Mouse (Mus musculus) neural tube, embryonic 14.5 days (tissue): ENCODE data around the gene Kif26b. TPM values are rescaled to one million over a fixed set of nuclear protein-coding genes. Genes with fewer than 3 reads are reported as not detected.

Experiments used
- ATAC-seq: fragments of 200-750 bp; cut with Nextera tagmentation; 2 replicates; pipeline ENCODE4 v1.8.0; 2017; ENCODE audit warnings: low read depth, mild to moderate bottlenecking, moderate TSS enrichment, moderate library complexity
- H3K27ac ChIP-seq: fragments of 300-500 bp; sonication (generic); 2 replicates; pipeline ENCODE4 v1.5.1; 2014; ENCODE audit warnings: low read depth, mild to moderate bottlenecking, control low read depth, low read length, moderate library complexity, mixed read lengths
- H3K27me3 ChIP-seq: fragments of 300-500 bp; sonication (generic); 2 replicates; pipeline ENCODE4 v1.6.1; 2014; ENCODE audit warnings: low read length; ENCODE audit not compliant: control insufficient read depth, insufficient read depth
- H3K36me3 ChIP-seq: fragments of 300-500 bp; sonication (generic); 2 replicates; pipeline ENCODE4 v1.6.1; 2014; ENCODE audit warnings: low read length, mixed read lengths; ENCODE audit not compliant: control insufficient read depth, insufficient read depth
- H3K4me1 ChIP-seq: fragments of 300-500 bp; sonication (generic); 2 replicates; pipeline ENCODE4 v1.6.1; 2014; ENCODE audit warnings: low read length; ENCODE audit not compliant: control insufficient read depth, insufficient read depth
- H3K4me2 ChIP-seq: fragments of 300-500 bp; sonication (generic); 2 replicates; pipeline ENCODE4 v1.6.1; 2014; ENCODE audit warnings: mild to moderate bottlenecking, low read depth, low read length, control low read depth
- H3K4me3 ChIP-seq: fragments of 300-500 bp; sonication (generic); 2 replicates; pipeline ENCODE4 v1.5.1; 2014; ENCODE audit warnings: low read depth, low read length, control low read depth, mixed read lengths
- H3K9ac ChIP-seq: fragments of 300-500 bp; sonication (generic); replicated peaks from 2 replicates; pipeline ENCODE4 v1.6.1; 2014; ENCODE audit warnings: low read depth, mild to moderate bottlenecking, control low read depth, low read length, mixed read lengths
- H3K9me3 ChIP-seq: fragments of 300-500 bp; sonication (generic); 2 replicates; pipeline ENCODE4 v1.6.1; 2016; ENCODE audit warnings: low read length; ENCODE audit not compliant: control insufficient read depth
- WGBS: fragments of 180-500 bp; shearing (Covaris S2); extraction: QIAGEN DNeasy Blood & Tissue Kit; methylation state at CpG from one replicate; pipeline ENCODE4 v1.1.7; 2014; 5-methylcytosine and 5-hydroxymethylcytosine counted together
- polyA plus RNA-seq: library from polyadenylated mRNA; unstranded; fragments of >200 nt; fragmentation: Nextera tagmentation; extraction: Ambion mirVana; gene quantifications from 2 replicates; pipeline ENCODE4 v1.2.1, GENCODE M21; 2014

Gene Kif26b
- polyA plus RNA-seq, 1 experiment from 2014 or later: 18.5 TPM

GRCm38 (mm10) chr1:178770626-178771362, 241.9 kb downstream of the Kif26b start:
- Histone ChIP-seq H3K9me3 (no peaks in the 10 kb centered on the region), H3K27ac (no peak overlapping the region), H3K4me1 (no peaks in the 10 kb centered on the region), H3K9ac (no peak overlapping the region), H3K36me3 (no peaks in the 10 kb centered on the region), H3K4me3 (no peak overlapping the region), H3K27me3 (no peaks in the 10 kb centered on the region), H3K4me2 (no peak overlapping the region)
- peak; percentile 28; the same call in 1 of the 2 replicates for ATAC-seq
- 55% methylated on average over 6 of the region's 7 CpGs for WGBS

- Histone ChIP-seq H3K9me3 (no peaks in the 10 kb centered on the region), H3K9ac (no peak overlapping the region), H3K27ac (no peak overlapping the region), H3K27me3 (no peaks in the 10 kb centered on the region), H3K4me1 (no peaks in the 10 kb centered on the region), H3K4me2 (no peak overlapping the region), H3K36me3 (no peaks in the 10 kb centered on the region), H3K4me3 (no peak overlapping the region)
- ATAC-seq: no peak
- 33% methylated on average over 2 of the region's 2 CpGs for WGBS
Measured at GRCm38 (mm10) chr1:178779742-178780141, 250.8 kb downstream of the Kif26b start.

DNA sequence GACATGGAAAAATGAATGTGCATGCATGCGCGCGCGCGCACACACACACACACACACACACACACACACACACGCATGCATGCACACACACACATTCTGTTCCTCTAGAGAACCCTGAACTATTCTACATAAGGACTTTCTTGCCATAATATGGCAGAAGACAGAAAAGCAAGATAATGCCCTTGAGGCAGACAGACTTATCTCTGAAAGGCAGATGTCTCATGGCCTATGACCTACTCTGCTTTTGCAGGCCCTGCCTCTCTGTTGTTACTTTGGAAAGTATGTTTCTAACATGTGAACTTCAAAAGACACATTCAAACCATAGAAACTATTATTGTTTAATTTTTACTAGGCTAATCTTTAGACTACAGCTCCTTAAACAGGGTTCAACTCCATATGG, 255.1 kb downstream of the Kif26b start:
- no peaks in the 10 kb centered on the region for H3K4me1 ChIP-seq
- no peaks in the 10 kb centered on the region for H3K9me3 ChIP-seq
- H3K27ac ChIP-seq: no peak overlapping the region
- H3K9ac ChIP-seq: no peak overlapping the region
- no peak overlapping the region for H3K4me3 ChIP-seq
- WGBS: 98% methylated on average over 6 of the region's 6 CpGs
- H3K4me2 ChIP-seq: no peak overlapping the region
- H3K36me3 ChIP-seq: no peaks in the 10 kb centered on the region
- no peaks in the 10 kb centered on the region for H3K27me3 ChIP-seq
- no peak for ATAC-seq

- 60% methylated on average over 1 of the region's 1 CpGs for WGBS
- ATAC-seq: no peak
Measured at GRCm38 (mm10) chr1:178791266-178791665, 262.3 kb downstream of the Kif26b start.

DNA sequence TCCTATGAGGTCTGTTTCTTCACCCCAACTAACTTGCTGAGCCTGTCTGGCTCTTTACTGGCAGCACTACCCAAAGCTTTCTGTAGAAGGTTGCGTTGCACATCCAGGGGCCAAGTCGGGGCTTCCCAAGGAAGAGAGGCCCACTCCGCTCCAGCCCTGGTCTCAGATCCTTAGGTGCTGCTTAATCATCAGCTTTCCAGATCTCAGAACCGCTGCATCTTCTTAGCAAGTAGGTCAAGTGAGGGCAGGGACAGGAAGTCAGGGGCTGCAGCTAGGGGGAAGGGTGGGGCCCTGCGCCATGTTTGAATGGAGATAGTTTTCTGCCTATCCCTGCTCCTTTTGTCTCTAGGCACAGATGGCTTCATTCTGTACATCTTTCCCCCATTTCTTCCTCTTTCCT, 263.8 kb downstream of the Kif26b start:
- Histone ChIP-seq H3K4me2 (no peak overlapping the region), H3K4me3 (no peak overlapping the region), H3K9ac (no peak overlapping the region), H3K27me3 (no peaks in the 10 kb centered on the region), H3K27ac (no peak overlapping the region), H3K9me3 (no peaks in the 10 kb centered on the region), H3K4me1 (no peaks in the 10 kb centered on the region), H3K36me3 (no peaks in the 10 kb centered on the region)
- 88% methylated on average over 5 of the region's 5 CpGs for WGBS
- no peak for ATAC-seq

More at GRCm38 (mm10) chr1:178791266-178791665, 262.3 kb downstream of the Kif26b start:
- Histone ChIP-seq H3K4me2 (no peak overlapping the region), H3K27me3 (no peaks in the 10 kb centered on the region), H3K27ac (no peak overlapping the region), H3K4me1 (no peaks in the 10 kb centered on the region), H3K9ac (no peak overlapping the region), H3K36me3 (no peaks in the 10 kb centered on the region), H3K4me3 (no peak overlapping the region), H3K9me3 (no peaks in the 10 kb centered on the region)

- Histone ChIP-seq H3K36me3 (no peaks in the 10 kb centered on the region), H3K9me3 (no peaks in the 10 kb centered on the region), H3K4me2 (no peak overlapping the region), H3K27me3 (no peaks in the 10 kb centered on the region), H3K4me1 (peaks cover 4% of the 10 kb centered on the region; the same call in 1 of the 2 replicates), H3K4me3 (no peak overlapping the region), H3K9ac (no peak overlapping the region), H3K27ac (no peak overlapping the region)
- no peak for ATAC-seq
- WGBS: 92% methylated on average over 7 of the region's 7 CpGs
Measured at GRCm38 (mm10) chr1:178794866-178795265, 265.9 kb downstream of the Kif26b start.

DNA sequence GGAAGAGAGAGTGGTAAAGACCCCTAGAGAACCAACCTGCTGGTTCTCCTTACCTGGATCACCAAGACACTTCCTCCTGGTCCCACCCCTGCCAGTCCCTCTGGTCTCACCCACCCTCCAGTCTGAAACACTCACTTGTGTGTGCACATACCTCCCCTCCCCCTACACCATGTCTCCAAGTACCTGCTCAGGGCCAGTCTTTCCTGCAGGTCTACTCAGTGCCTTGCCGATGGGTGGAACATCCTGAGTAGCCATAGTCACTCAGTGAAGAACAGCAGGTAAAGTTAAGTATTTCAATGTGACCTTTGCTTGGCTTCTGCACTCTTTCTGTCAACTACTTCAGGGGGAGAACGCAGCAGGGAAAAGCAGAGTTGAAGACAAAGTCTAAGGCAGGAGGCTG, 268.5 kb downstream of the Kif26b start:
- no peak overlapping the region for H3K4me3 ChIP-seq
- H3K9me3 ChIP-seq: no peaks in the 10 kb centered on the region
- peaks cover 4% of the 10 kb centered on the region; the same call in 1 of the 2 replicates for H3K4me1 ChIP-seq
- no peak overlapping the region for H3K9ac ChIP-seq
- ATAC-seq: no peak
- no peaks in the 10 kb centered on the region for H3K36me3 ChIP-seq
- WGBS: 92% methylated on average over 2 of the region's 2 CpGs
- no peak overlapping the region for H3K4me2 ChIP-seq
- H3K27me3 ChIP-seq: no peaks in the 10 kb centered on the region
- no peak overlapping the region for H3K27ac ChIP-seq

GRCm38 (mm10) chr1:178798333-178798732, 269.4 kb downstream of the Kif26b start:
- peak; percentile 56; the same call in 1 of the 2 replicates for ATAC-seq
- H3K36me3 ChIP-seq: no peaks in the 10 kb centered on the region
- peak overlapping the region; percentile 23 for H3K4me2 ChIP-seq
- H3K9me3 ChIP-seq: no peaks in the 10 kb centered on the region
- H3K4me1 ChIP-seq: peaks cover 4% of the 10 kb centered on the region; the same call in 1 of the 2 replicates
- WGBS: 4% methylated on average over 5 of the region's 5 CpGs
- no peak overlapping the region for H3K4me3 ChIP-seq
- no peak overlapping the region for H3K27ac ChIP-seq
- H3K9ac ChIP-seq: no peak overlapping the region
- no peaks in the 10 kb centered on the region for H3K27me3 ChIP-seq

DNA sequence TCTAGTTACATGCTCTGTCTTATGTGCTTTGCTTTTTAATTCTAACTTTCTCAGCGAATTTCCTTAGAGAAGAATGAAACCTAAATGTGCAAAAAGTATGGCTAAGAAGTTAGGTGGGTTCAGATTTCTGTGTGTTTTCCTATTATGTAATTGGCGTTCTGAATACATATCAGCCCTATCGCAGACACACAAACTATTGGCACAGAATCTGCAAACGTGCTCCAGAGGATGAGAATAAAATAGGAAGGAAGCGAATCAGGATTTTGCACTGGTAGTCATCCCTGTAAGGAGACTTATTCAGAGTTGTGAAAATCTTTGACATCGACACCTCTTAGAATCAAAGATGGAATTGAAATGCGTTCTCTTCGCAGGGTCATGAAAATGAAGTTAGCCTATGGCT, 270.0 kb downstream of the Kif26b start:
- no peaks in the 10 kb centered on the region for H3K9me3 ChIP-seq
- H3K9ac ChIP-seq: no peak overlapping the region
- ATAC-seq: no peak
- peaks cover 4% of the 10 kb centered on the region; the same call in 1 of the 2 replicates for H3K4me1 ChIP-seq
- no peak overlapping the region for H3K4me3 ChIP-seq
- no peak overlapping the region for H3K4me2 ChIP-seq
- no peaks in the 10 kb centered on the region for H3K27me3 ChIP-seq
- no peak overlapping the region for H3K27ac ChIP-seq
- H3K36me3 ChIP-seq: no peaks in the 10 kb centered on the region
- WGBS: 82% methylated on average over 8 of the region's 8 CpGs
